Mouse (Mus musculus) lung, adult 2 months (tissue): ENCODE data around the gene Vmn1r213. TPM values are rescaled to one million over a fixed set of nuclear protein-coding genes. Genes with fewer than 3 reads are reported as not detected.

Experiments used
- DNase-seq: peaks from one replicate; pipeline ENCODE4 v3.0.0; 2022
- H3K4me1 ChIP-seq: fragments of 200-500 bp; 2 replicates; pipeline ENCODE4 v1.6.1; 2011; ENCODE audit warnings: low read length; ENCODE audit not compliant: control insufficient read depth, insufficient read depth
- H3K4me3 ChIP-seq: fragments of 200-500 bp; replicated peaks from 2 replicates; pipeline ENCODE3; 2011; ENCODE audit warnings: low read depth, mild to moderate bottlenecking, control low read depth, low read length; ENCODE audit errors: extremely low read depth
- CTCF ChIP-seq: fragments of 200-500 bp; IDR thresholded peaks from 2 replicates; pipeline ENCODE4 v1.5.1; 2011; ENCODE audit warnings: mild to moderate bottlenecking, low read length, control low read depth; ENCODE audit not compliant: insufficient read depth
- POLR2A ChIP-seq: fragments of 200-500 bp; IDR thresholded peaks from 2 replicates; pipeline ENCODE4 v1.6.1; 2011; ENCODE audit warnings: low read depth, mild to moderate bottlenecking, control low read depth, low read length, borderline replicate concordance; ENCODE audit errors: extremely low read depth
- WGBS: fragments of 180-500 bp; shearing (Covaris S2); methylation state at CpG from one replicate; pipeline ENCODE4 v1.1.7; 2018; 5-methylcytosine and 5-hydroxymethylcytosine counted together
- polyA plus RNA-seq: library from polyadenylated mRNA; depleted of rRNA; stranded (reverse); fragments of >200 nt; gene quantifications from 2 replicates; pipeline ENCODE4 v1.2.3, GENCODE M21; 2012; rRNA removed

Vmn1r213 gene
- not detected in 2 replicates for polyA plus RNA-seq

- no peak within 1 kb of the TSS for H3K4me3 ChIP-seq
- no peak for DNase-seq
- WGBS, result 68% methylated on average over 1 of the region's 1 CpGs
- no peaks in the 10 kb centered on the region for H3K4me1 ChIP-seq
- TF ChIP-seq CTCF, result no peak
- no peak for TF ChIP-seq POLR2A
Measured at GRCm38 (mm10) chr13:23007356-23007755, at the start of gene Vmn1r213. Gene Vmn1r213, plus strand, starts transcription at chr13:23007656.

GRCm38 (mm10) chr13:22990214-22990891 lies 17.1 kb upstream of the Vmn1r213 start:
- TF ChIP-seq CTCF (no peak), POLR2A (no peak)
- H3K4me3 ChIP-seq, result no peak overlapping the region
- 65% methylated on average over 11 of the region's 11 CpGs for WGBS
- no peak for DNase-seq
- H3K4me1 ChIP-seq, result no peaks in the 10 kb centered on the region

- Histone ChIP-seq H3K4me1 (no peaks in the 10 kb centered on the region), H3K4me3 (no peak overlapping the region)
- no peak for DNase-seq
- TF ChIP-seq POLR2A (no peak), CTCF (no peak)
- WGBS, result 43% methylated on average over 1 of the region's 1 CpGs
Measured at GRCm38 (mm10) chr13:22992178-22992700, 15.2 kb upstream of the Vmn1r213 start.

GRCm38 (mm10) chr13:22992721-22993120 lies 14.7 kb upstream of the Vmn1r213 start:
- Histone ChIP-seq H3K4me3 (no peak overlapping the region), H3K4me1 (no peaks in the 10 kb centered on the region)
- no peak for TF ChIP-seq CTCF
- no peak for TF ChIP-seq POLR2A
- 62% methylated on average over 2 of the region's 2 CpGs for WGBS
- no peak for DNase-seq

- Histone ChIP-seq H3K4me3 (no peak overlapping the region), H3K4me1 (no peaks in the 10 kb centered on the region)
- no peak for DNase-seq
- no peak for TF ChIP-seq CTCF
- no peak for TF ChIP-seq POLR2A
Measured at GRCm38 (mm10) chr13:23018158-23018557, 10.7 kb downstream of the Vmn1r213 start.

- Histone ChIP-seq H3K4me1 (no peaks in the 10 kb centered on the region), H3K4me3 (no peak overlapping the region)
- TF ChIP-seq POLR2A (no peak), CTCF (no peak)
- no peak for DNase-seq
Measured at GRCm38 (mm10) chr13:23024812-23025211, 17.4 kb downstream of the Vmn1r213 start.

GRCm38 (mm10) chr13:23030118-23030517 lies 22.7 kb downstream of the Vmn1r213 start, which contains the start of gene Vmn1r214:
Gene Vmn1r214, plus strand, starts transcription at chr13:23030418.
- no peak within 1 kb of the TSS for H3K4me3 ChIP-seq
- DNase-seq, result no peak
- TF ChIP-seq CTCF (no peak), POLR2A (no peak)
- 80% methylated on average over 3 of the region's 3 CpGs for WGBS
- no peaks in the 10 kb centered on the region for H3K4me1 ChIP-seq

- Histone ChIP-seq H3K4me1 (no peaks in the 10 kb centered on the region), H3K4me3 (no peak overlapping the region)
- DNase-seq, result no peak
- 41% methylated on average over 1 of the region's 1 CpGs for whole genome bisulfite sequencing
- no peak for TF ChIP-seq POLR2A
- TF ChIP-seq CTCF, result no peak
Measured at GRCm38 (mm10) chr13:23057778-23058177, 50.3 kb downstream of the Vmn1r213 start.

Other genes starting within 250 kb of the Vmn1r213 start
- not detected in 2 replicates for gene Vmn1r208, start 230.3 kb upstream of the Vmn1r213 start, polyA plus RNA-seq
- not detected in 2 replicates for gene Vmn1r209, start 198.0 kb upstream of the Vmn1r213 start, polyA plus RNA-seq
- gene Vmn1r210, start 176.3 kb upstream of the Vmn1r213 start, polyA plus RNA-seq, result not detected in 2 replicates
- gene Vmn1r211, start 150.1 kb upstream of the Vmn1r213 start, polyA plus RNA-seq, result not detected in 2 replicates
- not detected in 2 replicates for gene Vmn1r212, start 123.5 kb upstream of the Vmn1r213 start, polyA plus RNA-seq
- gene Vmn1r214, start 22.8 kb downstream of the Vmn1r213 start, polyA plus RNA-seq, result not detected in 2 replicates
- gene Vmn1r215, start 60.4 kb downstream of the Vmn1r213 start, polyA plus RNA-seq, result not detected in 2 replicates
- not detected in 2 replicates for gene Vmn1r217, start 110.6 kb downstream of the Vmn1r213 start, polyA plus RNA-seq
- gene Vmn1r218, start 125.5 kb downstream of the Vmn1r213 start, polyA plus RNA-seq, result not detected in 2 replicates
- gene Vmn1r219, start 151.7 kb downstream of the Vmn1r213 start, polyA plus RNA-seq, result not detected in 2 replicates
- not detected in 2 replicates for gene Vmn1r220, start 180.3 kb downstream of the Vmn1r213 start, polyA plus RNA-seq
- gene Vmn1r221, start 206.5 kb downstream of the Vmn1r213 start, polyA plus RNA-seq, result not detected in 2 replicates
- not detected in 2 replicates for gene Vmn1r222, start 228.3 kb downstream of the Vmn1r213 start, polyA plus RNA-seq
- gene Vmn1r223, start 239.5 kb downstream of the Vmn1r213 start, polyA plus RNA-seq, result not detected in 2 replicates